Mouse (Mus musculus) forebrain, embryonic 11.5 days (tissue): ENCODE data around the gene Tmem196. TPM values are rescaled to one million over a fixed set of nuclear protein-coding genes. Genes with fewer than 3 reads are reported as not detected.
"Not testable (repeated sequence)": the region's sequence is repeated elsewhere in the genome, so short reads cannot be mapped to it uniquely, and the experiment has no call there.

Source experiments
- ATAC-seq: fragments of 200-750 bp; cut with Nextera tagmentation; replicated peaks from 2 replicates; pipeline ENCODE4 v1.8.0; 2017; ENCODE audit warnings: moderate TSS enrichment; ENCODE audit not compliant: low FRiP score
- DNase-seq: peaks from one replicate; pipeline ENCODE4 v3.0.0-alpha.2; 2017; ENCODE audit warnings: low spot score
- H3K27ac ChIP-seq: fragments of 300-500 bp; sonication (generic); 2 replicates; pipeline ENCODE4 v1.5.1; 2014; ENCODE audit warnings: low read depth, low read length
- H3K27me3 ChIP-seq: fragments of 300-500 bp; sonication (generic); 2 replicates; pipeline ENCODE4 v1.6.1; 2014; ENCODE audit warnings: mild to moderate bottlenecking, low read length, mixed read lengths; ENCODE audit not compliant: control insufficient read depth, insufficient read depth
- H3K36me3 ChIP-seq: fragments of 300-500 bp; sonication (generic); 2 replicates; pipeline ENCODE4 v1.6.1; 2014; ENCODE audit warnings: mild to moderate bottlenecking, low read length, moderate library complexity, mixed read lengths; ENCODE audit not compliant: control insufficient read depth, insufficient read depth
- H3K4me1 ChIP-seq: fragments of 300-500 bp; sonication (generic); replicated peaks from 2 replicates; pipeline ENCODE4 v1.6.1; 2014; ENCODE audit warnings: low read length, mixed read lengths; ENCODE audit not compliant: control insufficient read depth, insufficient read depth
- H3K4me2 ChIP-seq: fragments of 300-500 bp; sonication (generic); 2 replicates; pipeline ENCODE4 v1.6.1; 2014; ENCODE audit warnings: low read depth, mild to moderate bottlenecking, low read length, moderate library complexity, mixed read lengths; ENCODE audit not compliant: severe bottlenecking
- H3K4me3 ChIP-seq: fragments of 300-500 bp; sonication (generic); 2 replicates; pipeline ENCODE4 v1.5.1; 2014; ENCODE audit warnings: low read depth, low read length
- H3K9ac ChIP-seq: fragments of 300-500 bp; sonication (generic); 2 replicates; pipeline ENCODE4 v1.6.1; 2014; ENCODE audit warnings: low read length
- H3K9me3 ChIP-seq: fragments of 300-500 bp; sonication (generic); 2 replicates; pipeline ENCODE4 v1.6.1; 2016; ENCODE audit warnings: low read length, mixed read lengths; ENCODE audit not compliant: control insufficient read depth
- whole genome bisulfite sequencing: fragments of 180-500 bp; shearing (Covaris S2); extraction: QIAGEN DNeasy Blood & Tissue Kit; methylation state at CpG from one replicate; pipeline ENCODE4 v1.1.7; 2014; 5-methylcytosine and 5-hydroxymethylcytosine counted together
- polyA plus RNA-seq: library from polyadenylated mRNA; unstranded; fragments of >200 nt; fragmentation: Nextera tagmentation; extraction: Ambion mirVana; gene quantifications from 2 replicates; pipeline ENCODE4 v1.2.1, GENCODE M21; 2014

Tmem196 gene
- polyA plus RNA-seq, 1 experiment from 2014 or later = 1.8 TPM

DNA sequence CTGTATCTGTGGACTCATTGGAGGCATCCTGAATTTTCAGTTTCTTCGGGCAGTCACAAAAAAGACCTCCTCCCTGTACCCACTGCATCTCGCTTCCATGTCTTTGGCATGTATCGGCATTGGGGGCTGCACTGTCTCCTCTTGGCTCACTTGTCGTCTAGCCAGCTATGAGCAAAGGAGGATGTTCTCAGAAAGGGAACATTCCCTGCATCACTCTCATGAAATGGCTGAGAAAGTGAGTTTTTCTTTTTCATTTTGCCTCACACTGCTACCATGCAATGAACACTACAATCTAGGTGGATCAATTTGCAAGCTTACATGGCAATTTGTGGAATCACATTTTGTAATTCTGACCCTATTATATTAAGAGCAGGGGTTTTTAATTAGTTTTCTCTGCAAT lies 69.1 kb downstream of the Tmem196 start:
- no peak overlapping the region for H3K9ac ChIP-seq
- 0 out of 2 replicates have a peak, but pooled peaks cover 2% of the 10 kb centered on the region for H3K4me1 ChIP-seq
- ATAC-seq = peak; percentile 84
- H3K4me2 ChIP-seq = no peak overlapping the region
- no peak for DNase-seq
- H3K27me3 ChIP-seq = no peaks in the 10 kb centered on the region
- no peaks in the 10 kb centered on the region for H3K9me3 ChIP-seq
- 53% methylated on average over 4 of the region's 4 CpGs for WGBS
- peak overlapping the region; percentile 74 for H3K27ac ChIP-seq
- H3K4me3 ChIP-seq = no peak overlapping the region
- H3K36me3 ChIP-seq = no peaks in the 10 kb centered on the region

DNA sequence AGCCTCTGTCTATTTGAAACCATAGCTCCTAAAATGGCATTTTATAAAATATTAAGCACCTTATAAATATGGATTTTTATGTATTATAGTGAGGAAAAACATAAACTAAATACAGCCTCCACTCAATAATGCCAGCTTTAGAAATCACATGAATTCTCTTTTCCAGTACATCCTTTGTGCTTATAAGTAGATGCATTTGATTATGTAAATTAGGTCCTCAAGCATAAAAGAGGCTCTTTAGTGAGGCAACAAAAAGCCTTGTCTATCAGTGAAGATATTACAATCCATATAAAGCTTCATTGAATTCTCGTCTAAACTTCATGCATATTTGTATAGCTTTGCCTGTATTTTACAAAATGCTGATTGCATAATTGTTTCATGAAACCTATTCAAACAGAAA lies 69.6 kb downstream of the Tmem196 start:
- H3K9me3 ChIP-seq = no peaks in the 10 kb centered on the region
- 0 out of 2 replicates have a peak, but pooled peaks cover 2% of the 10 kb centered on the region for H3K4me1 ChIP-seq
- H3K9ac ChIP-seq = no peak overlapping the region
- no peak overlapping the region for H3K4me2 ChIP-seq
- H3K4me3 ChIP-seq = no peak overlapping the region
- 13% methylated on average over 1 of the region's 1 CpGs for WGBS
- no peaks in the 10 kb centered on the region for H3K27me3 ChIP-seq
- no peak for DNase-seq
- H3K36me3 ChIP-seq = no peaks in the 10 kb centered on the region
- ATAC-seq = peak; percentile 86
- H3K27ac ChIP-seq = peak overlapping the region; percentile 74; the same call in 1 of the 2 replicates

DNA sequence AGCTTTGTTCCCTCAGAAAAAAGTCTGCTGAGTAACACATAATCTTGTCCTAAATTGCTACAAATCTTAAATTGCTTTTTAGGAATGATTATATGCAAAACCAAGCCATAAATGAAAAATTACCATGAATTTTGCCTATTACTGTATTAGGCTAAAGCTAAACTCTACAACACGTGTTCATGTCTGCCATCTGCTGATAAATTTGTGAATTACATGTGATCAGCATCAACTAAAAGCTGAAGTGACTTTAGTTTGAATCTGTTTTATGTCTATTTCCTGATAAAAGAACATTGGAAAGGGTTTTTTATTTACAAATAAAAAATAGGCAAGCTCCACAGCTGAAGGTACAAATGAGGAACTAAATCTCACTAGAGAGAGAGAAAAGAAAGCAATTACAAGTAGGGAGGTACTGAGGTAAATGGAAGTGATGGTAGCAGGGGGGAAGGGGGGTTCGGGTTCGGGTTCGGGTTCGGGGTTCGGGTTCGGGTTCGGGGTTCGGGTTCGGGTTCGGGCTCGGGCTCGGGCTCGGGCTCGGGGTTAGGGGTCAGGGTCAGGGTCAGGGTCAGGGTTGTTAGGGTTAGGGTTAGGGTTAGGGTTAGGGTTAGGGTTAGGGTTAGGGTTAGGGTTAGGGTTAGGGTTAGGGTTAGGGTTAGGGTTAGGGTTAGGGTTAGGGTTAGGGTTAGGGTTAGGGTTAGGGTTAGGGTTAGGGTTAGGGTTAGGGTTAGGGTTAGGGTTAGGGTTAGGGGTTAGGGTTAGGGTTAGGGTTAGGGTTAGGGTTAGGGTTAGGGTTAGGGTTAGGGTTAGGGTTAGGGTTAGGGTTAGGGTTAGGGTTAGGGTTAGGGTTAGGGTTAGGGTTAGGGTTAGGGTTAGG lies 82.7 kb downstream of the Tmem196 start:
- WGBS = 86% methylated on average over 15 of the region's 15 CpGs
- peak; percentile 61 for ATAC-seq
- peak; percentile 76 for DNase-seq

More for the DNA sequence above, 82.7 kb downstream of the Tmem196 start:
- H3K36me3 ChIP-seq, H3K27me3 ChIP-seq, H3K9ac ChIP-seq, H3K4me3 ChIP-seq, H3K27ac ChIP-seq, H3K9me3 ChIP-seq, H3K4me1 ChIP-seq, H3K4me2 ChIP-seq: not testable (repeated sequence)
